Mouse (Mus musculus) midbrain, embryonic 11.5 days (tissue): ENCODE measurements at regions not wholly inside any gene's neighbourhood (a gene's known extent, or its start where the extent isn't known, plus 50 kb on each side); places are given as distances from the start of the nearest gene placed in this dataset.
"Not testable (repeated sequence)": the region's sequence is repeated elsewhere in the genome, so short reads cannot be mapped to it uniquely, and the experiment has no call there.

Experiments
- ATAC-seq: fragments of 200-750 bp; cut with Nextera tagmentation; 2 replicates; pipeline ENCODE4 v1.8.0; 2017; ENCODE audit warnings: moderate TSS enrichment, moderate library complexity; ENCODE audit not compliant: low FRiP score
- DNase-seq: peaks from one replicate; pipeline ENCODE4 v3.0.0; 2015; ENCODE audit warnings: low spot score; ENCODE audit errors: missing footprints
- H3K27ac ChIP-seq: fragments of 300-500 bp; sonication (generic); 2 replicates; pipeline ENCODE4 v1.5.1; 2014; ENCODE audit warnings: low read depth, low read length
- H3K27me3 ChIP-seq: fragments of 300-500 bp; sonication (generic); 2 replicates; pipeline ENCODE4 v1.6.1; 2014; ENCODE audit warnings: mild to moderate bottlenecking, low read length, moderate library complexity, mixed read lengths; ENCODE audit not compliant: control insufficient read depth, insufficient read depth
- H3K36me3 ChIP-seq: fragments of 300-500 bp; sonication (generic); 2 replicates; pipeline ENCODE4 v1.6.1; 2014; ENCODE audit warnings: mild to moderate bottlenecking, low read length, moderate library complexity, mixed read lengths; ENCODE audit not compliant: control insufficient read depth, insufficient read depth
- H3K4me1 ChIP-seq: fragments of 300-500 bp; sonication (generic); 2 replicates; pipeline ENCODE4 v1.6.1; 2014; ENCODE audit warnings: low read length; ENCODE audit not compliant: control insufficient read depth, insufficient read depth
- H3K4me2 ChIP-seq: fragments of 300-500 bp; sonication (generic); 2 replicates; pipeline ENCODE4 v1.6.1; 2014; ENCODE audit warnings: mild to moderate bottlenecking, moderate library complexity
- H3K4me3 ChIP-seq: fragments of 300-500 bp; sonication (generic); 2 replicates; pipeline ENCODE4 v1.5.1; 2014; ENCODE audit warnings: low read depth, low read length
- H3K9ac ChIP-seq: fragments of 300-500 bp; sonication (generic); 2 replicates; pipeline ENCODE4 v1.6.1; 2014; ENCODE audit warnings: low read length
- H3K9me3 ChIP-seq: fragments of 300-500 bp; sonication (generic); 2 replicates; pipeline ENCODE4 v1.6.1; 2016; ENCODE audit warnings: low read length; ENCODE audit not compliant: control insufficient read depth
- WGBS: fragments of 180-500 bp; shearing (Covaris S2); extraction: QIAGEN DNeasy Blood & Tissue Kit; methylation state at CpG from one replicate; pipeline ENCODE4 v1.1.7; 2014; 5-methylcytosine and 5-hydroxymethylcytosine counted together

DNA sequence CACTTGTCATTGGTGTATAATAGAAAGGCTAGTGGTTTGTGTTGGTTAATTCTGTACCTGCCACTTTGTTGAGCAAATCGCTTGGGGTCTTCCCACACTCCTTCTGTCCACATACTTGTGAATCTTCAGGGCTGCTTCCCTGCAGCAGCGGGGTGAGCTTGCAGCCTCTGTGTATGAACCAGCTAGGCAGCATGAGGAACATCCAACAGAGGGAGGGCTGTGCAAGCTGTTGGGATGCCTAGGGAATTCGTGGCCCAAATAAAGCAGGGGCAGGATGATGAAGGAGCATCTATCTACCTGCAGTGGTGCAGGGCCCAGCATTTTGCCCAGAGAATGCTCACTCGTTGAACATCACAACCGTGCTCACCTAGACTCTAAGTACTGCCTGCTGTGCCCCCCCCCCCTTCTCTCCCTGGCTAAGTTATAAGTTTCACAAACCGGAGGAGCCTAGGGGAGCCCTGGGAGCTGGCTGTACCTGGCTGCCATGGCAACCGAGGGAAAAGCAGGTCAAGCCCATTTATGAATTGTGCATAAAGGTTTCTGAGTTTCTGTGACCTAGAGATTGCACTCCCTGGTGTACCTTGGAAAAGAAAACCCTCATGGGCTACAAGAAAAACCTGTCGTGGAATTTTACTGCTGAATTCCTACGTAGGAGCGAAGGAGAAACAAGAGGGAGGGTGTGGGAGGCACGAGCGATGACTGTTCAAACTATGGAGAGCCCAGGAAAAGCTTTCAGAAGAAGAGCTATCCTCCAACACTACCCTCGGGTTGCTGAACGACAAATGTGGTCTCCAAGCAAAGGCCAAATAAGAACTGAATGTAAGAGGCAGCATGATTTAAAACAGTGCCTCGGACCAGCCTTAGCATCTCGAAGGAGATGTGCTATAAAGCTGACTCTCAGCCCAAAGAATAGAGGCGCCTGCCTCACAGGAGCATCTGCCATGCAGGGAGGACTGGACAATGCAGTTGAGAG, 131.0 kb upstream of the Dapk1 start:
- H3K4me3 ChIP-seq: no peak overlapping the region
- DNase-seq: peak; percentile 75
- no peak overlapping the region for H3K27ac ChIP-seq
- H3K4me2 ChIP-seq: no peak overlapping the region
- no peaks in the 10 kb centered on the region for H3K36me3 ChIP-seq
- H3K4me1 ChIP-seq: no peaks in the 10 kb centered on the region
- ATAC-seq: no peak; the same call in 1 of the 2 replicates
- no peak overlapping the region for H3K9ac ChIP-seq
- H3K27me3 ChIP-seq: no peaks in the 10 kb centered on the region; the same call in 1 of the 2 replicates
- H3K9me3 ChIP-seq: no peaks in the 10 kb centered on the region
- WGBS: 78% methylated on average over 17 of the region's 17 CpGs

DNA sequence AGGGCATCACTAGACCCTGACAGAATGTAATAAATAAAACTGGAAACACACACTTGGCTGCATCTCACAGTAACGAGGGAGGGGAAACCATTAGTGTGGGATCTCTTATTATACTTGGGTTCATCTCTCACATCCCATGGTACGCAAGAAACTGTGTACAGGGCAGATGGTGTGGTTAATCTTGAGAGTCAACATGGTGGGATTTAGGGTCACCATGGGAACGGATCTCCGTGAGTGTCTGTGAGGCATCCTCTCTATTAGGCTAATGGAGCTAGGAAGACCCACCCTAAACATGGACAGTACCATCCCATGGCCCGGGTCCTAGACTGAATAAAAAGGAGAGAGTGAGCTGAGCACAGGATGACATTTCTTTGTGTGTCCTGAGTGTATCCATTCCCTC, 130.1 kb upstream of the Dapk1 start:
- peak; percentile 86 for DNase-seq
- H3K27me3 ChIP-seq: no peaks in the 10 kb centered on the region
- no peak overlapping the region for H3K9ac ChIP-seq
- H3K4me2 ChIP-seq: no peak overlapping the region
- H3K9me3 ChIP-seq: no peaks in the 10 kb centered on the region
- no peak overlapping the region for H3K27ac ChIP-seq
- WGBS: 69% methylated on average over 5 of the region's 5 CpGs
- no peaks in the 10 kb centered on the region for H3K36me3 ChIP-seq
- H3K4me1 ChIP-seq: no peaks in the 10 kb centered on the region
- H3K4me3 ChIP-seq: no peak overlapping the region
- peak; percentile 57; the same call in 1 of the 2 replicates for ATAC-seq

DNA sequence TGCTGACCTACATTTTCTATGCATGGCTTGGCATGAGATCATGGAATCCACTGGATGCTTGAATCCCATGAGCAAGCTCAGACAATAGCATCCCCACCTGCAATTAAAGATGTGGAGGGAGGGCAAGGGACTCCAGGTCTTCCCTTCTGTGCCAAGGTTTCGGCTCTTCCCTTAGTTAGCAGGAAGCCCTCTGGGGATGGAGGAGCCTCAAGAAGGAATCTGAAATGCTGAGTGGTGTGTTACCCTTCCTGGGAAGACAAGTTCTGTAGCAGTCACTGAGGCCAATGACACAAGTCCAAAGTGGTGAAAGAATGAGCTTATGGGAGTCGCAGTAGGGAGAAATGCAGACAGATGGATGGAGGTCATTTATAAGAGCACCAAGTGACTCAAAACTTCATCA, 125.4 kb upstream of the Dapk1 start:
- Histone ChIP-seq H3K36me3 (no peaks in the 10 kb centered on the region), H3K4me1 (peaks cover 11% of the 10 kb centered on the region; the same call in 1 of the 2 replicates), H3K27ac (no peak overlapping the region), H3K9ac (no peak overlapping the region), H3K9me3 (no peaks in the 10 kb centered on the region), H3K4me2 (no peak overlapping the region), H3K27me3 (peaks cover 2% of the 10 kb centered on the region), H3K4me3 (no peak overlapping the region)
- DNase-seq (peak; percentile 73), ATAC-seq (no peak)
- WGBS: 83% methylated on average over 2 of the region's 2 CpGs

DNA sequence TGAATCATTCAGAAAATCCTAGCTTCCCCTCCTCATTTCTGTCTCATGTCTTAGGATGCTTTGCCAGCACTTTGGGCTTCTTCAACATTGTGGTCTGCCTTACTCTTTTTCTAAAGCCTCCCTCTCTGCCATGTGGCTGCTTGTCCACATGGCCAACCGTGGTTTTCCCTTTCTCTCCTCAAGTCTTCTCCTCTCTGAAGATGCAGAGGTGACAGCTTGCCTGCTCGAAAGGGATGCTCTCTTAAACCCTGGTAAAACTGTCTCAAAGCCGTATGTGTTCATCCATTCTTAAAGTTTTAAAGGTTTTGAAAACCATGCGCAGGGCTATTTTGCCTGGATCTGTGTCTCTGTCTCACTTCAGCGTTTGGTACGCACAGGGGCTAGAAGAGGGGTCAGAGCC, 123.4 kb upstream of the Dapk1 start:
- Histone ChIP-seq H3K4me1 (peaks cover 11% of the 10 kb centered on the region; the same call in 1 of the 2 replicates), H3K27ac (no peak overlapping the region), H3K27me3 (peaks cover 2% of the 10 kb centered on the region), H3K36me3 (no peaks in the 10 kb centered on the region), H3K9me3 (no peaks in the 10 kb centered on the region), H3K4me3 (no peak overlapping the region), H3K9ac (no peak overlapping the region), H3K4me2 (no peak overlapping the region)
- WGBS: 81% methylated on average over 6 of the region's 6 CpGs
- no peak for ATAC-seq
- DNase-seq: peak; percentile 57

DNA sequence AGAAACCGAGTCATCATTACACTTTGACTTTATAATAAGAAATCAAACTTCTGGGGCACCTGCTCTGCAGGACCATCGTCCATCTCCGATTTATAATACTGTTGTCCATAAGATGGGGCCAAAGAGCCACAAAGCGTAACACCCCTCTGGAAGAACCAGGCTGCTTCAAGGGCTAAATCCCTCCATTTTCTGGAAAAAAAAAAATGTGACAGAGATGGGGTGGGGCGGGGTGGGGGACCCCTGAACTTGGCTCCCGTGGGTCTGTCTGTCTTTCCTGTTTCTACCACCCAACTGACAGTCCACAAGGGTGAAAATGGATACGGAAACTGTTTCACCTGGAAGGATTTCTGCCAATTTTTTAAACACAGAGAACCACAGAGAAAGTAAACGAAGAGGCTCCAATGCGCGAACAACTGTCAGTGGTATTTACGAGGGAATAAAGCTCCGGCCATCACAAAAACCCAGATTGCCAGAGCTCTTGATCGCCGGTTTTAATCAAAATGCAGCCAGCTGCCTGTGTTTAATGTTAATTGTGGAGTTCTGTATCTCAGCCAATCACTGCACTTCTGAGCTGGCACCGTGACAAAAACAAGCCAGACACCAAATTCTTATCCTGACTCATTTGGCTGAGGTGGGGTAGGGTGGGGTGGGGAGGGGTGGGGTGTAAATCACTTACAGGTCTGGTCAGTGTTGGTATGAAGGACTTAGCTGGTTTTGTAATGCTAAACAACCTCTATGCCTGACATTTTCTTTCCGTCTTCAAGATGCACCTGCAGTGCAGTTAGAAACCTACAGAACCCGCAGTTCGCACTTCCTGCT, 122.5 kb upstream of the Dapk1 start:
- ATAC-seq (peak; percentile 60), DNase-seq (peak; percentile 88)
- H3K27me3 ChIP-seq: peaks cover 2% of the 10 kb centered on the region
- WGBS: 10% methylated on average over 18 of the region's 18 CpGs
- no peak overlapping the region for H3K9ac ChIP-seq
- H3K27ac ChIP-seq: no peak overlapping the region
- H3K4me2 ChIP-seq: peak overlapping the region; percentile 43
- H3K4me1 ChIP-seq: peaks cover 11% of the 10 kb centered on the region; the same call in 1 of the 2 replicates
- H3K36me3 ChIP-seq: no peaks in the 10 kb centered on the region
- no peaks in the 10 kb centered on the region for H3K9me3 ChIP-seq
- no peak overlapping the region for H3K4me3 ChIP-seq

DNA sequence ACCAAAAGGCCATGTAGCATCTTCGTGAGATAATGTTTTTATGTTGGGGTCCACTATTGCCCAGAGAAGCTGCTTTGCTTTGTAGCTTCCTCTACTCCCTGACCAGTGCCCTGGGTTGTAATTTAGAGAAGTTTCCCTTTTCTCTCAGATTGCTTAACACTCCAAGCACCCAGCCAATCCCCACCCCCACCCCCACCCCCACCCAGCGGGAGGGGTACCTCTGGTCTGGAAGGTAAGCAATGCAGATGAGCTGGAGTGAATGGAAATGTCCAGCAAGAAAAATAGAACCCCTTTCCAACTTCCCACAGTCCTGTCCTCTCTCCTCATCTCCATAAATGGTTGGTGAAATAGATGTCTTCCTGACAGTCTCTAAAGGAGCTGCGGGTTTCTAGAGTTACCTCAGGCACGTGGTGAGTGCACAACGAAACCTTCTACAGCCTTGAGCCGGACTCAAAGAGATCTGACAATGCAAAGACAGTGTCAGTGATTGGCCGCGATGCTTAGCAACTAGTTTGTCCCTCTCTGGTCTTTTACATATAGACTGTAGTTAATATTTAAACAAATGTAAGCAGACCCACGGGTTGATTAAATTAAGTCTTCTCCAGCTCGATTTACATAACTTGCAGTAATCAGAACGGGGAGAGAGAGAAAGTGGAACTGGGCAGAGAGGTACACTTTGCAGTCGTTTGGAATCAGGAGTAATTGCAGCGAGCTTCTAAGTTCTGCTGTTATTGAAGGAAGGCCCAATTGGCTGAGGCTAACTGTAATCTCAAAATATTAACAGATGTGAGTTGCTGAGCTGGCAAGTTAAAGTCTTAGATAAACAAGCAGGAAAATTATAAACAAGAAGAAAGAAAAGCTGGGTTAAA, 121.7 kb upstream of the Dapk1 start:
- Histone ChIP-seq H3K4me1 (peaks cover 11% of the 10 kb centered on the region; the same call in 1 of the 2 replicates), H3K4me2 (peak overlapping the region; percentile 3; the same call in 1 of the 2 replicates), H3K4me3 (no peak overlapping the region), H3K36me3 (no peaks in the 10 kb centered on the region), H3K9ac (peak overlapping the region; percentile 38; the same call in 1 of the 2 replicates), H3K27ac (no peak overlapping the region), H3K27me3 (peaks cover 2% of the 10 kb centered on the region), H3K9me3 (no peaks in the 10 kb centered on the region)
- WGBS: 11% methylated on average over 13 of the region's 13 CpGs
- peak; percentile 22; the same call in 1 of the 2 replicates for ATAC-seq
- DNase-seq: peak; percentile 94

DNA sequence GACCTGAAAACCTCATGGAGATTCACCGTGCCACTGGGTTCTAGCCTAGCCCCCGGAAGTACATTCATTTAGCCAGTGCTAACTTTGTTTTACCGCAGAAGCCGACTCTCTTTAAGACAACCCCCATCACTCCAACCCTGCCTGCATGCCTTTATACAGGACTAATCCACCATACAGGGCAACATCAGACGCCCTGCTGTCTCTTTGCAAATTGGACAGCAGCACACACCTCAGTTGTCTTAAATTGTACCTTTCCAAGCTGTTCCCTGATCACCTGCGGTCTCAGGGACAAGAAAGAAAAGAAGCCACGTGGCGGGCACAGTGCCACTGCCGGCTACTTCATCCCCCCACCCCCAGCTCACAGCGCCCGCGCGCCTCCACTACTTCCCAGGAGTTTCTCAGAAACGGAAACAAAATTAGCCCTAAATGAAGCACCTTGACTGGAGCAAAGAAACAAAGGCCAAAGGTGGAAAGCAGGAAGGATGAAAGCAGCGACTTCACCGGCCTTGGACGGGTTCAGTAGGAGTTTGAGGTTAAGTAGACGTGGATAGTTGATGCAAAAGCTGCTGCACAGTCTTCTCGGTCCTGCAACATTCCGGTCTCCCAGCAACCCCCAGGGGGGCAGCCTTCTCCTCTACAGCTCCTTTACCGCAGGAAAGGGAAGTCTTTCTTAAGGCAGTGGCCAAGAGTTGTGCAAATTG, 120.9 kb upstream of the Dapk1 start:
- peak; percentile 90 for DNase-seq
- H3K4me1 ChIP-seq: peaks cover 11% of the 10 kb centered on the region; the same call in 1 of the 2 replicates
- H3K27ac ChIP-seq: no peak overlapping the region
- 6% methylated on average over 21 of the region's 21 CpGs for WGBS
- no peaks in the 10 kb centered on the region for H3K36me3 ChIP-seq
- no peak for ATAC-seq
- no peak overlapping the region for H3K4me3 ChIP-seq
- peak overlapping the region; percentile 37 for H3K4me2 ChIP-seq
- H3K9me3 ChIP-seq: no peaks in the 10 kb centered on the region
- peaks cover 2% of the 10 kb centered on the region for H3K27me3 ChIP-seq
- peak overlapping the region; percentile 38 for H3K9ac ChIP-seq

DNA sequence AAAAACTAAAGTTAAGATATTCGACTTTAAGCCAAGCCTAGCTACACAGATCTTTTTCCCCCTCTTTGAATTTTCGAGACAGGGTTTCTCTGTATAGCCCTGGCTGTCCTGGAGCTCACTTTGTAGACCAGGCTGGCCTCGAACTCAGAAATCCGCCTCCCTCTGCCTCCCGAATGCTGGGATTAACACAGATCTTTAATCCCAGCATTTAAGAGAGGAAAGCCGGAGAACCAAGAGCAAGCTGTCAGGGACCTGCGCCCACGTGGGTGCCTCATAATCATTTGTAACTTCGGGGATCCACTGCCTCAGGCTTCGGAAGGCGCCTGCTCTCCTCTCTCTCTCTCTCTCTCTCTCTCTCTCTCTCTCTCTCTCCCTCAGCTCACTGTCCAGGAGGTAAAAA, 120.3 kb upstream of the Dapk1 start:
- H3K4me1 ChIP-seq: peaks cover 11% of the 10 kb centered on the region; the same call in 1 of the 2 replicates
- not testable (repeated sequence) for ATAC-seq, H3K27ac ChIP-seq, H3K4me3 ChIP-seq, H3K9ac ChIP-seq, H3K36me3 ChIP-seq, H3K9me3 ChIP-seq, H3K4me2 ChIP-seq, H3K27me3 ChIP-seq
- peak; percentile 78 for DNase-seq
- WGBS: 65% methylated on average over 11 of the region's 11 CpGs
